Mouse (Mus musculus): ENCODE data around the gene Gm16503. TPM values are rescaled to one million over a fixed set of nuclear protein-coding genes. Genes with fewer than 3 reads are reported as not detected.
"Not testable (repeated sequence)": the region's sequence is repeated elsewhere in the genome, so short reads cannot be mapped to it uniquely, and the experiment has no call there.

The Gm16503 gene
- polyA plus RNA-seq, 1 experiment from 2014 or later: 0.40 TPM

- H3K27ac ChIP-seq; H3K9ac ChIP-seq; H3K36me3 ChIP-seq; H3K4me2 ChIP-seq; H3K4me3 ChIP-seq; H3K27me3 ChIP-seq; ATAC-seq (ENCODE audit: insufficient number of reproducible peaks, low FRiP score, low TSS enrichment, low read depth); H3K9me3 ChIP-seq; H3K4me1 ChIP-seq: not testable (repeated sequence)
- 81% methylated on average over 2 of the region's 2 CpGs for WGBS
These were observed 14.3 kb downstream of the Gm16503 start for GRCm38 (mm10) chr4:147554361-147554760.

DNA sequence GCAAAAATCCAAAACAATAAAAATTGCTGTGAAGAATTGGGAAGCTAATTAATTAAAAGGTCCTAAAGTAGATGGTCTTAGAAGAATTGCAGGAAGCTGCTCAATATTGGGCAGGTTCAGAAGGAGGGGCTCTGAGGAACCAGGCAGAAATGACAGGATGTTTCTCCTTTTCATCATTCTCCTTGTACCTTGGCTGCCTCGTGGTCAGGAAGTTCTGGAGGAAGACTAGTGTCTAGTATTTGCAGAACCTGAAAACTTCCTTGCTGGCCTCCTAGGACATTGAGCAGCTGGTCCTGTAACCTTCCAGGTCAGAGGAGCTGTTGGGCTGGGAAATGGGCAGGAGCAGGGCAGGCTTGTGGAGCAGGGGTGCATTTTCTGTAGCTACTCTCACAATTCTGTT is 16.9 kb downstream of the Gm16503 start:
- WGBS: 56% methylated on average over 1 of the region's 1 CpGs
- ATAC-seq (ENCODE audit: insufficient number of reproducible peaks, low FRiP score, low TSS enrichment, low read depth); H3K27ac ChIP-seq; H3K27me3 ChIP-seq; H3K36me3 ChIP-seq; H3K4me2 ChIP-seq; H3K4me1 ChIP-seq; H3K9me3 ChIP-seq; H3K4me3 ChIP-seq; H3K9ac ChIP-seq: not testable (repeated sequence)

DNA sequence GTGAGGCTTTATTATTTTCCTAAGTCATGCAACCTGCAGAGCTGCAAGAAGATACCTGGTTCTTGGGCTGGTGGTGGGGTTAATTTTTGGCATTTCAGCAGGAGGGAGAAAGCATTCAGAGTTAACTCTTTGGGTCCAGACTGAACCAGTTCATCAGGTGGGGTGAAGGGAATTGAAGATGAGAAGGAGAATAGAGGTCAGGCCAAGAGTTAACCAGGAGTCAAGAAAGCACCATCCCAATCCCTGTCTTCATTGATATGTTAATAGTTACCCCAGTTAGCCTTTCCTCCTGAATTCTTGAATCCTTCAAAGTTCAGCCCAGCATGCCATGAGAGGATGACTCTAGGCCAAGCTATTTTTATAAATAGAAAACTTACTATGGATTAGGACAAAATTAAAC is 18.0 kb downstream of the Gm16503 start:
- not testable (repeated sequence) for H3K9me3 ChIP-seq; H3K4me2 ChIP-seq; H3K4me3 ChIP-seq; H3K27ac ChIP-seq; H3K27me3 ChIP-seq; H3K9ac ChIP-seq; H3K4me1 ChIP-seq; ATAC-seq (ENCODE audit: insufficient number of reproducible peaks, low FRiP score, low TSS enrichment, low read depth); H3K36me3 ChIP-seq

DNA sequence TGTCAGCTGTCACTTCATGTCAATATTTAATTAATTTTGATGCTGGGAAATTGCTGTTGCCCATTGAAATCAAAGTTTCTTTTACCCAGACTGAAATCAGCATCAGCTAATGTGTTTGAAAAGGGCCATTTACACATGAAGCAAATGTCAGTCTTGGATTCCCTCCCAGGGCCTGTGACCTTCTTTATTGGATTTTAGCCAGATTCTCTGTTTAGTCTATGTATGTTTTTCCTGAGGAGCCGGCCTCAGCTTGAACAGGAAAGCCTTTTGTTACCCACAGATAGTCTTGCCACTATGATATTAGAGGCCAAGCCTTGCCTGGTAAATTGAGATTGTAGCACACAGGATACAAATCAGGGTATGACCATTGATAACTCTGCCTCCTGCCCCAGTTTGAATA is 19.1 kb downstream of the Gm16503 start:
- not testable (repeated sequence) for H3K27ac ChIP-seq; H3K36me3 ChIP-seq; H3K4me2 ChIP-seq; H3K9me3 ChIP-seq; H3K9ac ChIP-seq; H3K27me3 ChIP-seq; ATAC-seq (ENCODE audit: insufficient number of reproducible peaks, low FRiP score, low TSS enrichment, low read depth); H3K4me1 ChIP-seq; H3K4me3 ChIP-seq
- 57% methylated on average over 1 of the region's 1 CpGs for WGBS

GRCm38 (mm10) chr4:147565426-147566220 is 25.6 kb downstream of the Gm16503 start:
- 70% methylated on average over 6 of the region's 6 CpGs for WGBS
- H3K27me3 ChIP-seq: no peaks in the 10 kb centered on the region
- H3K4me3 ChIP-seq: no peak overlapping the region
- H3K9ac ChIP-seq: no peak overlapping the region
- no peak overlapping the region for H3K27ac ChIP-seq
- H3K9me3 ChIP-seq: 0 out of 2 replicates have a peak, but pooled peaks cover 4% of the 10 kb centered on the region
- no peaks in the 10 kb centered on the region for H3K36me3 ChIP-seq
- 0 out of 2 replicates have a peak, but pooled peaks have one; percentile 48 for ATAC-seq (ENCODE audit: insufficient number of reproducible peaks, low FRiP score, low TSS enrichment, low read depth)
- H3K4me2 ChIP-seq: no peak overlapping the region
- H3K4me1 ChIP-seq: no peaks in the 10 kb centered on the region

DNA sequence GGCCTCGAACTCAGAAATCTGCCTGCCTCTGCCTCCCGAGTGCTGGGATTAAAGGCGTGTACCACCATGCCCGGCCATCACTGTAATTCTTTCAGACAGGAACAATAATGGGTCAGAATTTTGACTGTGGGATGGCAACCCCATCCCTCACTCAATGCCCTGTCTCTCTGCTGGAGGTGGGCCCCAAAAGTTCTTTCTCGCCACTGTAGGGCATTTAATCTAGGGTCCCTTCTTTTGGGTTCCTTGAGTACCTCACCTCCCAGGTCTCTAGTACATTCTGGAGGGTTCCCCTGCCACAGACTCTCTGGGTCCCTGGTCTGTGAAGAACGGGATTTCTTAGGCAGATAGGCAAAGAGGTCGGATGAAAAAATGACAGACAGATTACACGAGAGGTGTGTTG is 31.1 kb downstream of the Gm16503 start:
- not testable (repeated sequence) for H3K27ac ChIP-seq; H3K36me3 ChIP-seq; H3K4me3 ChIP-seq; H3K4me1 ChIP-seq; H3K9ac ChIP-seq; H3K27me3 ChIP-seq; H3K9me3 ChIP-seq; ATAC-seq (ENCODE audit: insufficient number of reproducible peaks, low FRiP score, low TSS enrichment, low read depth); H3K4me2 ChIP-seq
- 81% methylated on average over 8 of the region's 8 CpGs for WGBS

GRCm38 (mm10) chr4:147579371-147579770 is 39.4 kb downstream of the Gm16503 start:
- not testable (repeated sequence) for H3K9me3 ChIP-seq; H3K4me1 ChIP-seq; H3K27ac ChIP-seq; H3K4me2 ChIP-seq; ATAC-seq (ENCODE audit: insufficient number of reproducible peaks, low FRiP score, low TSS enrichment, low read depth); H3K27me3 ChIP-seq; H3K9ac ChIP-seq; H3K36me3 ChIP-seq; H3K4me3 ChIP-seq
- 89% methylated on average over 4 of the region's 4 CpGs for WGBS

- 58% methylated on average over 1 of the region's 1 CpGs for WGBS
- Histone ChIP-seq H3K9me3 (peaks cover 21% of the 10 kb centered on the region; the same call in 1 of the 2 replicates), H3K4me2 (no peak overlapping the region), H3K27me3 (no peaks in the 10 kb centered on the region), H3K9ac (no peak overlapping the region), H3K36me3 (no peaks in the 10 kb centered on the region), H3K4me3 (no peak overlapping the region), H3K4me1 (no peaks in the 10 kb centered on the region), H3K27ac (no peak overlapping the region)
- ATAC-seq (ENCODE audit: insufficient number of reproducible peaks, low FRiP score, low TSS enrichment, low read depth): 0 out of 2 replicates have a peak, but pooled peaks have one; percentile 40
These were observed 46.8 kb downstream of the Gm16503 start for GRCm38 (mm10) chr4:147586511-147587473.

Other genes with a start within 250 kb of the Gm16503 start
- 0.22 TPM in 1 of 2 replicates, not detected in the other for gene Zfp988, start 234.5 kb upstream of the Gm16503 start, polyA plus RNA-seq (2015; fragmentation: Nextera tagmentation; extraction: Ambion mirVana)
- 0.14 TPM in 1 of 2 replicates, not detected in the other for gene Zfp978, start 178.9 kb upstream of the Gm16503 start, polyA plus RNA-seq (2015; fragmentation: Nextera tagmentation; extraction: Ambion mirVana)
- gene Zfp982, start 47.8 kb upstream of the Gm16503 start, polyA plus RNA-seq (2015; fragmentation: Nextera tagmentation; extraction: Ambion mirVana): 5.6 TPM in 2 replicates
- 0.10 TPM in 1 of 2 replicates, not detected in the other for gene Zfp985, start 13.1 kb downstream of the Gm16503 start, polyA plus RNA-seq (2015; fragmentation: Nextera tagmentation; extraction: Ambion mirVana)
- gene Zfp979, start 102.3 kb downstream of the Gm16503 start, polyA plus RNA-seq (2015; fragmentation: Nextera tagmentation; extraction: Ambion mirVana): 2.5 and 2.8 TPM in 2 replicates
- gene Zfp534, start 162.3 kb downstream of the Gm16503 start, polyA plus RNA-seq (2015; fragmentation: Nextera tagmentation; extraction: Ambion mirVana): not detected in 2 replicates